Mouse (Mus musculus) hindbrain, embryonic 14.5 days (tissue): Measurements from ENCODE around the gene Cyp2w1. TPM values are rescaled to one million over a fixed set of nuclear protein-coding genes. Genes with fewer than 3 reads are reported as not detected.

Experiments
- ATAC-seq: fragments of 200-750 bp; cut with Nextera tagmentation; 2 replicates; pipeline ENCODE4 v1.8.0; 2017; ENCODE audit warnings: moderate number of reproducible peaks, mild to moderate bottlenecking, moderate TSS enrichment, moderate library complexity; ENCODE audit not compliant: low FRiP score
- DNase-seq: peaks from one replicate; pipeline ENCODE4 v3.0.0-alpha.2; 2015; ENCODE audit warnings: low spot score
- H3K27ac ChIP-seq: fragments of 300-500 bp; sonication (generic); 2 replicates; pipeline ENCODE4 v1.5.1; 2014; ENCODE audit warnings: mild to moderate bottlenecking, moderate library complexity
- H3K27me3 ChIP-seq: fragments of 300-500 bp; sonication (generic); 2 replicates; pipeline ENCODE4 v1.6.1; 2014; ENCODE audit warnings: mild to moderate bottlenecking, low read length, mixed read lengths; ENCODE audit not compliant: control insufficient read depth, insufficient read depth
- H3K36me3 ChIP-seq: fragments of 300-500 bp; sonication (generic); replicated peaks from 2 replicates; pipeline ENCODE4 v1.6.1; 2014; ENCODE audit not compliant: control insufficient read depth, insufficient read depth
- H3K4me1 ChIP-seq: fragments of 300-500 bp; sonication (generic); replicated peaks from 2 replicates; pipeline ENCODE4 v1.6.1; 2014; ENCODE audit warnings: antibody characterized with exemption, low read length, mixed read lengths; ENCODE audit not compliant: control insufficient read depth, insufficient read depth
- H3K4me2 ChIP-seq: fragments of 300-500 bp; sonication (generic); replicated peaks from 2 replicates; pipeline ENCODE4 v1.6.1; 2014; ENCODE audit warnings: mild to moderate bottlenecking, moderate library complexity
- H3K4me3 ChIP-seq: fragments of 300-500 bp; sonication (generic); replicated peaks from 2 replicates; pipeline ENCODE4 v1.5.1; 2014; ENCODE audit warnings: mild to moderate bottlenecking, low read length
- H3K9ac ChIP-seq: fragments of 300-500 bp; sonication (generic); 2 replicates; pipeline ENCODE4 v1.6.1; 2014
- H3K9me3 ChIP-seq: fragments of 300-500 bp; sonication (generic); 2 replicates; pipeline ENCODE4 v1.6.1; 2016; ENCODE audit warnings: low read length; ENCODE audit not compliant: control insufficient read depth
- WGBS: fragments of 180-500 bp; shearing (Covaris S2); extraction: QIAGEN DNeasy Blood & Tissue Kit; methylation state at CpG from one replicate; pipeline ENCODE4 v1.1.7; 2014; 5-methylcytosine and 5-hydroxymethylcytosine counted together
- polyA plus RNA-seq: library from polyadenylated mRNA; unstranded; fragments of >200 nt; fragmentation: Nextera tagmentation; extraction: Ambion mirVana; gene quantifications from 2 replicates; pipeline ENCODE4 v1.2.1, GENCODE M21; 2014

The Cyp2w1 gene
- polyA plus RNA-seq, 1 experiment from 2014 or later, result not detected

DNA sequence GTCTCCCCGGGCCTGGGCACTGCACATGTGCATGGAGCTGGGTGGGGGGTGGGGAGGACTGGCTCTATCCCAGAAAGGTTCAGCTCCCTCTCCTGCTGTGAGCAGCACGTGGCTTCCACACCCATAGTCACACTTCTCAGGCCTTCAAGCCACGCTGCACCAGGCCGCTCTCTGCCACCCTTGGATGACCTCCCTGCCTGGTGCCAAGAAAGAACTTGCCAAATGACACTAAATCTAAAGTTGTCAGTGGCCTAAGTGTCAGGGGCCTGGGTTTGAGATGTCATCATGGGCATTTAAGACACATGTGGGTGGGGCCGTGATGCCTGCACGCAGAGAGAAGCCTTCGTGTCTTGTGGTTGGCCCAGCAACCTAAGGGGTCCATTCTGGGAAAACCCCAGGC is 32.0 kb upstream of the Cyp2w1 start:
- Histone ChIP-seq H3K27ac (no peak overlapping the region), H3K9ac (no peak overlapping the region), H3K27me3 (peaks cover 18% of the 10 kb centered on the region), H3K4me1 (peaks cover 15% of the 10 kb centered on the region), H3K9me3 (no peaks in the 10 kb centered on the region), H3K4me2 (no peak overlapping the region), H3K36me3 (no peaks in the 10 kb centered on the region), H3K4me3 (no peak overlapping the region)
- no peak for ATAC-seq
- 80% methylated on average over 7 of the region's 7 CpGs for WGBS
- DNase-seq, result no peak

DNA sequence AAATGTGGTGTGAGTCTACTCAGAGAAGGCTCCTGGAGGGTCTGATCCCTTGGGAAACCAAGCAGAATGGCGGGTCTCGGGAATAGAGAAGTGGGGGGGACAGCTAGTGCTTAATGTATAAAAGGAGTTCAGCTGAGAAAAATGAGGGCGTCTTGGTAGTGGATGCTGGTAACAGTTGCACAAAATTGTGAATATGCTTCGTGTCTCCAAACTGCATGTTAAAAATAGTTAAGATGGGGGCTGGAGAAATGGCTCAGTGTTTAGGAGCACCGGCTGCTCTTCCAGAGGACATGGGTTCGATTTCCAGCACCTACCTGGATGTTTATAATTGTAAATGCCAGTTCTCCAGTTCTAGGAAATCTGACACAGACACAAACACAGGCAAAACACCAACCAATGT is 31.1 kb upstream of the Cyp2w1 start:
- H3K27ac ChIP-seq, result no peak overlapping the region
- WGBS, result 82% methylated on average over 6 of the region's 6 CpGs
- H3K9me3 ChIP-seq, result no peaks in the 10 kb centered on the region
- H3K4me1 ChIP-seq, result peaks cover 19% of the 10 kb centered on the region
- DNase-seq (no peak), ATAC-seq (no peak)
- H3K27me3 ChIP-seq, result peaks cover 26% of the 10 kb centered on the region
- H3K36me3 ChIP-seq, result no peaks in the 10 kb centered on the region
- H3K4me2 ChIP-seq, result no peak overlapping the region
- no peak overlapping the region for H3K4me3 ChIP-seq
- H3K9ac ChIP-seq, result no peak overlapping the region

DNA sequence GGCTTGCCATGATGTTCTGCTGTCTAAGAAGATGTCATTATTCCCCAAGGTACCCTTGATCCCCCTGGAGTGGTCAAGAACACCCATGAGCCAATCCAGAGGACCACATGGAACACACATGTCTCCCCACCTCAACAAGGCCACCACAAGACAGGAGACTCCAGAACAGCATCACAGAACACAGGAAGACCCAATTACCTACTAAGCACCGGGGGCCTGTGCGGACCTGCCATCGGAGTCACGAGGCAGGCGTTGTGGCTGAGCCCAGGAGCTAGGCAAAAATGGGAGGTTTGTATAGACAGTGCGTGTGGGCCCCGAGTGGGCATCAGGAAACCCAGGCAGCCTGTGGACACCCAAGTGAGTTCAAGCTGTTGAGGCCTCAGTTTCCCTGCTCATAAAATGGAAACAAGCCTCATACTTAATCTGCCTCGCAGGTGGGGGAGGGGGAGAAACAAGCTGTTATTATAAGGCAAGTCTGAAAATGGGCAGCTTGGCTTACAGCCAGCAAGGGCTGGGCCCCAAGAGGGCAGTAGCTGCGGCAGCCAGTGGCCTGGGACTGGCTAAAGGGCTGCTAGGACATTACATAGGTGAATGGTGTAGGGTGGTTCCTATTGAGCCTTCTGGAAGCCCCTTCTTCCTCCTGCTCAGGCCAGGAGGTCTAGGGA is 29.0 kb upstream of the Cyp2w1 start:
- ATAC-seq (no peak), DNase-seq (no peak)
- Histone ChIP-seq H3K4me1 (peaks cover 19% of the 10 kb centered on the region), H3K9me3 (no peaks in the 10 kb centered on the region), H3K27me3 (peaks cover 34% of the 10 kb centered on the region), H3K9ac (peak overlapping the region; percentile 90; the same call in 1 of the 2 replicates), H3K4me3 (peak overlapping the region; percentile 80; the same call in 1 of the 2 replicates), H3K27ac (no peak overlapping the region), H3K36me3 (no peaks in the 10 kb centered on the region), H3K4me2 (peak overlapping the region; percentile 77)
- 83% methylated on average over 9 of the region's 9 CpGs for WGBS

DNA sequence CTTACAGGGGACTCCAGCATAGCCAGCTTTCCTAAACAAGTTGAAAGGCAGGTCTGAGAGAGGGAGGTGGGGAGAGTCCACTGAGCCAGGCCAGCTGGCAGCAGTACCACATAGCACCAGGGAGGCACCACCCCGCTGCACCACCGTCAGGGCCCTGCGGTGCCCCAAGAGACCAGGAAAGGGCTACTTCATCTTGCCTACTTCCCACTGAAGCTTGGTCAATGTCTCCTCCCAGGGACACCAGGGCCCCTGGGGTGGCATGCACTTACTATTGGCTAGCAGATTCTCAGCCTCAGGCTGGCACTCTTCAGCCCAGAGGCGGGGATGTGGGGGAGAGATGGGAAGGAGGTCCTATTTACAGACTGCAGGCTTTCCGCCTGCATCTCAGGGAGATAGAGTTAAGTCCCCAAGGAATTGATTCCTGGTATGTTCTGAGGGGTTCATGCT is 28.3 kb upstream of the Cyp2w1 start:
- peak overlapping the region; percentile 77 for H3K4me2 ChIP-seq
- WGBS, result 55% methylated on average over 5 of the region's 5 CpGs
- H3K27ac ChIP-seq, result no peak overlapping the region
- peak overlapping the region; percentile 90 for H3K9ac ChIP-seq
- ATAC-seq, result no peak
- peak overlapping the region; percentile 80 for H3K4me3 ChIP-seq
- no peaks in the 10 kb centered on the region for H3K36me3 ChIP-seq
- H3K9me3 ChIP-seq, result no peaks in the 10 kb centered on the region
- peaks cover 34% of the 10 kb centered on the region for H3K27me3 ChIP-seq
- peaks cover 19% of the 10 kb centered on the region for H3K4me1 ChIP-seq
- DNase-seq, result peak; percentile 33

DNA sequence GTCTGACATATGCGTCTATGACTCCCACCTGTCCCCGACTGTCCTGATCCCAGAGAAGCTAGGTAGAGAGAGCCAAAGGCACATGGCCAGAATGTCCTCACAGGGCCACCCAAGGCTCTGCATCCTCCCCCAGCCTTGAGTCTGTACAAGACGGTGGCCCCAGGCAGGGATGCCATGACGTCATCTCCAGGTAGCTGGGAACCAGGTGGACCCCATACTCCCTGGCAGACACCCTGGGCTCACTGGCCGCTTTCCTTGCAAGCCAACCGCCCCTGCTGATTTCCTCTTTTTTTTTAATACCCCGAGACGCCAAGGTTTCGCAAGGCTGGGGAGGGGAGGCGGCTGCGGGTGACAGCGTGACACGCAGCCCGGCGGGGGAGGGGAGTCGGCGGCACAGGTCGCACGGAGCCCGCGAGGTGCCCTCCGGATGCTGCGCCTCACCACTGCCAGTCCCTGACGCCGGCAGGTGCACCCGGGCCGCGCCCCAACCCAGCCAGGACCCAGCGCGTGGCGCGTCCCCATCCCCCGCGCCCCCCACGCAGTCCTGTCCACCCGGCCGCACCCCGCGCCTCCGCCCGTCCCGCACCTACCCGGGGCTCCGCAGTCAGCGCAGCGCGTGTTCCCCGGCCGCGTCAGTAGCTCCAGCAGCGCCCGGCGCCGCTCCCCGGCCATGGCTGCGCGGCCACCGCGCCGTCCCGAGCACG is 27.6 kb upstream of the Cyp2w1 start:
- peak overlapping the region; percentile 74 for H3K27ac ChIP-seq
- H3K36me3 ChIP-seq, result no peaks in the 10 kb centered on the region
- peak overlapping the region; percentile 80 for H3K4me3 ChIP-seq
- H3K27me3 ChIP-seq, result peaks cover 39% of the 10 kb centered on the region
- peak overlapping the region; percentile 77 for H3K4me2 ChIP-seq
- peak overlapping the region; percentile 90 for H3K9ac ChIP-seq
- 2% methylated on average over 61 of the region's 62 CpGs for WGBS
- peaks cover 19% of the 10 kb centered on the region for H3K4me1 ChIP-seq
- ATAC-seq (peak; percentile 53), DNase-seq (peak; percentile 32)
- H3K9me3 ChIP-seq, result no peaks in the 10 kb centered on the region

DNA sequence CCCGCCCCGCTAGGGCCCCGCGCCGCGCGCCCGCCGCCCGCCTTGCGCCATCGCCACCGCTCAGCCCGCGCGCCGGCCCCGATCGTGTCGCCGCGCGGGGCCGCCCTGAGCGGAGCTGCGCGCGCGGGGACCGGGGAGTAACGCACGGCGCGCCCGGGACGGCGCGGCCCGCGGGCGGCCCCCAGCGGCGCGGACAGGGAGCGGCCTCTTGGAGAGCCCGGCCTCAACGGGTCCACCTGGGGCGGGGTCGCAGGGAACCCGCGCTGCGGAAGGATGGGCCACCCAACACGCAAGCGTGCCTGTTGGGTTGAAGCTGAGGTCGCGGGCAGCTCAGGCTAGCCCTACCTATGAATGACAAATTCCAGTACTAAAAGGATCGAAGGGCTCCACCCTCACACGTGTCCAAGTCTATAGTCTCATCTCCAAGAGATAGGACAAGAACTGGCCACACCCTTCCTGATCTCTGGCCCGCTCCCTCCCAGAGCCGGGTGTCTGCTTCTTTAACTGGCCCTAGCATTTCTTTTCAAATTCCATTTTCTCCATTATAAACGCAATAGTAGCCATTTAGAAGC is 26.9 kb upstream of the Cyp2w1 start, which contains the start of gene Adap1:
Adap1 (minus strand) TSS at position 228 of the 572 bp plus-strand sequence.
- H3K27me3 ChIP-seq, result peaks cover 40% of the 10 kb centered on the region
- H3K9ac ChIP-seq, result peak within 1 kb of the TSS; percentile 90
- ATAC-seq (peak; percentile 81), DNase-seq (peak; percentile 65)
- peak within 1 kb of the TSS; percentile 74 for H3K27ac ChIP-seq
- H3K4me2 ChIP-seq, result peak within 1 kb of the TSS; percentile 77
- no peaks in the 10 kb centered on the region for H3K36me3 ChIP-seq
- H3K9me3 ChIP-seq, result no peaks in the 10 kb centered on the region
- peak within 1 kb of the TSS; percentile 80 for H3K4me3 ChIP-seq
- peaks cover 19% of the 10 kb centered on the region for H3K4me1 ChIP-seq
- 3% methylated on average over 54 of the region's 61 CpGs for WGBS

DNA sequence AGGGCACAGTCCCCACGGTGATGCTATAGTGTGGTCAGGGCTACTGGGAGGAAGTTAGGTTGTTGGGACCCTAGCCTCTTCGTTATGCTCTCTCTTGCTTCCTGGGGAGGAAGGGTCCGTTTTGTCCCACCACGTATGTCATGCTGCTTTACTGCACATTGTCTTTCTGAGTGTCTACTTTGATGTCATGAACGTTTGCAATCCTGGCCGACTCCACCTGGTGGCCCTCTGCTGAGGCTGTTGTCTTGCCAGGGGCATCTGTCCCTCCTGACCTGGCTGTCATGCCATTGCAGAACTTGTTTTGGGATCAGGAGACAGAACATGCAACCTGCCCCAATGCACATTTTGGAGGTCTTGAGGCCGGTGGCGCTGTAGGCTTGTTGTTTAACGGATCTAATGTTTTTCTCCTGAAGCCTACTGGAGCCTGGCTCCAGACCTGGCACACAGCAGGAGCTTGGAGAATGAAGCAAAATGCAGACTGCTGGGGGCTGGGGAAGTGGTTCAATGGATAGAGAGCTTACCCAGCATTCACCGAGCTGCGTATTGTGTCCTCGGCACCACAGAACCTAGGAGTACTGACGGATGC is 26.2 kb upstream of the Cyp2w1 start:
- DNase-seq (no peak), ATAC-seq (no peak)
- H3K4me1 ChIP-seq, result peaks cover 19% of the 10 kb centered on the region
- WGBS, result 61% methylated on average over 13 of the region's 13 CpGs
- no peak overlapping the region for H3K9ac ChIP-seq
- H3K4me2 ChIP-seq, result no peak overlapping the region
- H3K27me3 ChIP-seq, result peaks cover 40% of the 10 kb centered on the region
- H3K9me3 ChIP-seq, result no peaks in the 10 kb centered on the region
- H3K4me3 ChIP-seq, result no peak overlapping the region
- H3K36me3 ChIP-seq, result no peaks in the 10 kb centered on the region
- H3K27ac ChIP-seq, result no peak overlapping the region

DNA sequence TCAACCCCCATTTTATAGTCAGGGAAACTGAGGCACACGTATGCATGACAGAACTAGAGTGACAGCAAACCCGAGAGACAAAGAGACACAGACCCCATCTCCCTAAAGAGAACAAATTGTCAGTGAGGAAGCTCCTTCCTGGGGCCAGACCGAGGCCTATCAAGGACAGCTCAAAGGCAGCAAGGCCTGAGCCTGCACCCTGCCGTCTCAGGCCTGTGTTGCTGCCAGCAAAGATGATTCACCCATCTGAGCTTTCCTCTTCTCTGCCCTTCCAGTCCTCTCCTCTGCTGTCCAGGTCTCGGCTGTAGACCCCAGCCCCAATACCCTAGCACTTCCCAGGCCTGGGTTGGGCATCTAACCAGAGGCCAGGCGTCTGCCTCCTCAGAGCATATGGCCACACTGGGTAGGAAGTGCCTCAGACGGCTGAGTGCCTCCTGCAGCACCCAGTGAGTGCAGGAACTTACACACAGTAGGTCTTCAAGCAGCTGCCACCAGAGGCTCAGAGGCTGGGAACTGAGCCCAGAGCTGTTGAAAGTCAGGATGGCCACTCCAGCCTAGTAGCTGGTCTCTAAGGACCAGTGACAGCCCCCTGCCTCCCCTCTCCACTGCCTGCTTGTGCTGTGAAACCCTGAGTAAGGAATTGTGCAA is 25.3 kb upstream of the Cyp2w1 start:
- ATAC-seq (no peak), DNase-seq (no peak)
- Histone ChIP-seq H3K36me3 (no peaks in the 10 kb centered on the region), H3K4me3 (no peak overlapping the region), H3K9ac (no peak overlapping the region), H3K27me3 (peaks cover 40% of the 10 kb centered on the region), H3K9me3 (no peaks in the 10 kb centered on the region), H3K4me2 (no peak overlapping the region), H3K27ac (no peak overlapping the region), H3K4me1 (peaks cover 19% of the 10 kb centered on the region)
- WGBS, result 79% methylated on average over 7 of the region's 7 CpGs

DNA sequence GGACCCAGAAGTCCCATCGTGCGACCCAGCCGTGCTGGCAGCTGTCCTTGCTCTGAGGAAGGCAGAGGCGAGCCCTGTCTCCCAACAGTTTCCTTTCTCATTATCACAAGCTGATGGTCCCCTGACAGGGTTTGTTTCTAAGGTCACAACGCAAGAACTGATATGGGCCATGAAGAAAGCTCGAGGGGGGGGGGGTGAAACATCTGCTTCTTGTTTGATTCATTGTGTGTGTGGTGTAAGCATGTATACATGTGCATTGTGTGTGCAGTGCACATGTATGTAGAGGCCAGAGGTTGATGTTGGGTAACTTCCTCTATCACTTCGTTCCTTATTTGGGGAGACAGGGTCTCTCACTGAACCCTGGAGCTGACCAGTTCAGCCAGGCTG is 24.8 kb upstream of the Cyp2w1 start:
- Histone ChIP-seq H3K4me1 (peaks cover 19% of the 10 kb centered on the region), H3K9me3 (no peaks in the 10 kb centered on the region), H3K36me3 (no peaks in the 10 kb centered on the region), H3K27ac (no peak overlapping the region), H3K27me3 (peaks cover 40% of the 10 kb centered on the region), H3K4me2 (no peak overlapping the region), H3K9ac (no peak overlapping the region), H3K4me3 (no peak overlapping the region)
- WGBS, result 65% methylated on average over 7 of the region's 7 CpGs
- ATAC-seq (no peak), DNase-seq (no peak)
